Mouse (Mus musculus) adrenal gland, postnatal 14 days (tissue): Measurements from ENCODE around the gene Map2k1. TPM values are rescaled to one million over a fixed set of nuclear protein-coding genes. Genes with fewer than 3 reads are reported as not detected.

Source experiments
- DNase-seq: peaks from one replicate; pipeline ENCODE4 v3.0.0; 2021; ENCODE audit warnings: mixed read lengths
- total RNA-seq: library from RNA; stranded (reverse); gene quantifications from 2 replicates; pipeline ENCODE4 v1.2.3, GENCODE M21; 2021

The Map2k1 gene
- total RNA-seq, 1 experiment from 2014 or later = 55.4 TPM

- DNase-seq = no peak
Measured at GRCm38 (mm10) chr9:64250111-64250730, 3.2 kb downstream of the Map2k1 start.

GRCm38 (mm10) chr9:64249371-64249770 is 4.1 kb downstream of the Map2k1 start:
- DNase-seq = no peak

DNA sequence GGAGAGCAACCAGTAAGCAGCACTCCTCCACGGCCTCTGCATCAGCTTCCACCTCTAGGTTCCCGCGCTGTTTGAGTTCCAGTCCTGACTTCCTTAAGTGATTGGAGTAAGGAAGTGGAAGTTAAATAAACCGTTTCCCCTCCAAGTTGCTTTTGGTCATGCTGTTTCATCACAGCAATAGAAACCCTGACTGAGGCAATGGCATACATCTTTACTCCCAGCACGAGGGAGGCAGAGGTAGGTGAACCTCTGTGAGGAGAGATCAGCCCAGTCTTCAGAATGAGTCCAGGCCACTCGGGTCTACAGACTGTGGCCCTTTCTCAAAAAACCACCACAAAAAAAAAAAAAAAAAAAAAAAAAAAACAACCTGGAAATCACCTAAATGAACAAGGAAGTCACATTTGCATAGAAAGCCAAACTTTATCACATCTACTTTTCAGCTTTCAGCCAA is 11.0 kb downstream of the Map2k1 start:
- no peak for DNase-seq

DNA sequence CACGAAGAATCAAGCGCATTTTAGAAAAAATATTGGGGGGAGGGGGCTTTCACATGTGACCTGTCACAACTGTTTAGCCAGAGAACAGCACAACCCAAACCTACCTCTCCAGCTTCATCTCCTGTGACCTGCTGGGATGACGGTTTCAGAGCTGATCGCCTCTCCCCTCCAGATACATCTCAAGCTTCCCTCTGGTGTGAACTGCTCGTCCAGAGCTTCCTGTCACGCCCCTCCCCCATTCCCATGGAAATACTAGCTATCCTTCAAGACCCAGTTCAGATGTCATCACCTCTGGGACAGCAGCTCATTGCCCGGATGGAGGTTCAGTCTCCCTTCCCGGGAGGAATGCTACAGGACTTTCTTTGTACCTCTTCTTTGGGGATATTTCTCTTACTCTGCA is 12.8 kb downstream of the Map2k1 start:
- DNase-seq = peak; percentile 24

- DNase-seq = no peak
Measured at GRCm38 (mm10) chr9:64240116-64240515, 13.3 kb downstream of the Map2k1 start.

DNA sequence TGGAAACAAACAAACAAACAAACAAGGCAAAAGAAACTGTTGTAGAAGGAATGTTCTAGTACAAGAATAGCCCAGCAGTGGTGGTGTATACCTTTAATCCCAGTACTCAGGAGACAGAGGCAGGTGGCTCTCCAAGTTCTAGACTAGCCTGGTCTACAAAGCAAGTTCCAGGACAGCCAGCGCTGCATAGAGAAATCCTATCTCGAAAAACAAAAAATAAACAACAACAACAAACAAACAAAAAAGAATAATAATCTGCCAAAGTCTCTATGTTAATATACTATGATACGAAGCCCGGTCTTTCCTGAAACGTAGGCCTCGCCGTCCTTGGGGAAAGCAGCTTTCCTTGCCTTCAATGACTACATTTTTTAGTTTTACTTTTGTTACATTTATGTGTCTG is 17.4 kb downstream of the Map2k1 start:
- DNase-seq = no peak

GRCm38 (mm10) chr9:64234768-64235435 is 18.5 kb downstream of the Map2k1 start, which contains the start of gene Uchl4:
Gene Uchl4, plus strand, starts transcription at chr9:64235201.
- DNase-seq = no peak

DNA sequence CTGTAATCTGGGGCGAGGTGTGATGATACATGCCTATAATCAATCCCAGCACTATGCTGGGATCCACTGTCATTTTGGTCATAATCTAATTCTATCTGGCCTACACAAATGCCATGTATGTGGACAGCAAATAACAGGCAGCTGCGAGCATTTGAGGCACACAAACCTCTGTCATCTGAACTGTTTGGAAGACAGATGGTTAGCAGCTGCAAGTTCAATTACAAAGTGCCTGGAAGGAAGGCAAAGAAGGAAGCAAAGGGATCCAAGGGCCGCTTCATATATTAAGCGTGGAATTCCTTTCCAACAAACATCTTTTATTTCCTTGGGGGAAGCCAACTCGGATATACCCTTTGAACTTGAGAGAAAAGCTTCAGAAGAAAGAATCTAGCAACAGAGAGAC is 19.8 kb downstream of the Map2k1 start:
- DNase-seq = no peak

DNA sequence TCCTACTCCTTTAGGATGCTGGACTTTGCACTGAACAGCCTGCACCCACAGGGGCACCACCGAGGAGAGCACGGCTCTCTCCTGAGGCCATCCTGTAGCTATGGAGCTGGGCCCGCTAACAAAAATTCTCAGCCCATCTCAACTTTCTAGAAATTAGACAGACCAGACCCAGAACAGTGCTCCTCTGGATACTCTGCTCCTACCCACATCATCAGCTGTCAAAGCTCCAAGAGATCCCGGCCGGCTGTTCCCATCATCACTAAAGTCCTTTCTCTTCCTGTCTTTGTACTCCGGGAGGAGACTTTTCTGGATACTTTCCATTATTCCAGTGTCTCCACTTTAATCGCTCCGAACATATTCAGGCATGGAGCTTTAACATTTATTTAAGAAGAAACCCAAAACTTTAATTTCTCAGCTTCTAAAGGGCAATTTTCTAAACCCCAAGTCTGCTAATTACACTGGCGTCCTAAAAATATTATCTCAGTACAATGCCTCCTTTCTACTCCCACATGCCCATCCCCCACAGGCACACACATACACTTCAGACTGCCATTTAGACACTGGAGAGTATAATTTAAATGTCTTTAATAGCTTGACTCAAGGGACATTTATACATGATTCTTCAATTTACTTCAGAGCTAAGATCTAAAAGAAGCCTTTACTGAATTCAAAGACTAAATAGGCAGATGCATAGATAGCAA is 21.0 kb downstream of the Map2k1 start:
- no peak for DNase-seq

GRCm38 (mm10) chr9:64231674-64232073 is 21.8 kb downstream of the Map2k1 start:
- DNase-seq = no peak

DNA sequence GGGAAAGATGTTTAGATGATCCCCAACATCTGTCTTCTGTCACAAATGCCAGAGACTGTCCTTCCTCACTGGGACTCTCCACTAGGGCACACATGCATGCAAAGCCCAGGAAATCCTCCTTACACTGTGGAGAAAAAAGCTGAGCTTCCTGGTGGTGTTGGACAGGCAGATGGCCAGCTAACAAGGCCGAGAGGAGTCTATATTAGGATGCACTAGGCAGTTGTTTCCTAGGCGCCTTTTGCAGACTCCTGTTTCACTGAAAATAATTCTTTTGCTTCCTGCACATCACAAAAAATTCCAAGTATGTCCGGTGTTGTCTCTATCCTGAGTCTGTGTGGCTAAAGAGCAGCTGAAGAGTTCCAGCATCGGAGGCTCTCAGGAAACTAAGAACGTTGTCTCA is 22.3 kb downstream of the Map2k1 start:
- peak; percentile 13 for DNase-seq

GRCm38 (mm10) chr9:64228972-64229371 is 24.5 kb downstream of the Map2k1 start:
- no peak for DNase-seq

- DNase-seq = no peak
Measured at GRCm38 (mm10) chr9:64227736-64228135, 25.7 kb downstream of the Map2k1 start.

GRCm38 (mm10) chr9:64225805-64226204 is 27.6 kb downstream of the Map2k1 start:
- no peak for DNase-seq

GRCm38 (mm10) chr9:64222098-64222497 is 31.3 kb downstream of the Map2k1 start:
- no peak for DNase-seq

DNA sequence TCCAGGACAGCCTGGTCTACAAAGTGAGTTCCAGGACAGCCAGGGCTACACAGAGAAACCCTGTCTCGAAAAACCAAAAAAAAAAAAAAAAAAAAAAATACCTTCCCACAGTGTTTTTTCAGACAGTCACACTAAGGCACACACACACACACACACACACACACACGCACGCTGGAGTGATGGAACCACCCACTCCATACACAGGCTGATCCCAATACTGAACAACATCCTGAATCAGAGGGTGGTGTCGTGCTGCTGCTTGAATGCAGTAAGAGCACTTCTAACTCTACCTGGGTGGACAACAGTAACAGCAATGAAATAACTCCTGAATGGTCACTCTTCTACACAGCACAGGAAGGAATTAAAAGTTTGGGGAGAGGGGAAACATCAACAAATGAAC is 32.0 kb downstream of the Map2k1 start:
- DNase-seq = no peak

GRCm38 (mm10) chr9:64220603-64221002 is 32.8 kb downstream of the Map2k1 start:
- no peak for DNase-seq

- no peak for DNase-seq
Measured at GRCm38 (mm10) chr9:64219772-64220420, 33.5 kb downstream of the Map2k1 start.

- no peak for DNase-seq
Measured at GRCm38 (mm10) chr9:64219305-64219704, 34.1 kb downstream of the Map2k1 start.

DNA sequence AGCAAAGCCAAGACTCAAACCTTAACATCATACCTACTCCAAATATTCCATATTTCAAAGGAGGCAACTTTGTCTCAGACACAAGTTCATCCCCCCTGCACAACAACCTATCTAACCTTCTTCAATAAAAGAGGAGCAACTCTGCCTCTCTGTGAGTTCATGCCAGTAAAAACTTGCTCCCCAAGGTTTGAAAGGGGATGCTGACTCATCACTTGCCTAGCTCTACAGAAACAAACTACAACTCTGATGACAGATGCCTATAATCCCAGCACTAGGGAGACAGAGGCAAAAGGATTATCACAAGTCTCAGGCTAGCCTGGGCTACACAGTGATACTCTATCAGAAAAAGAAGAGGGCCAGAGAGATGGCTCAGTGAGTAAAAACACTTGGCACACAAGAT is 35.5 kb downstream of the Map2k1 start:
- no peak for DNase-seq

DNA sequence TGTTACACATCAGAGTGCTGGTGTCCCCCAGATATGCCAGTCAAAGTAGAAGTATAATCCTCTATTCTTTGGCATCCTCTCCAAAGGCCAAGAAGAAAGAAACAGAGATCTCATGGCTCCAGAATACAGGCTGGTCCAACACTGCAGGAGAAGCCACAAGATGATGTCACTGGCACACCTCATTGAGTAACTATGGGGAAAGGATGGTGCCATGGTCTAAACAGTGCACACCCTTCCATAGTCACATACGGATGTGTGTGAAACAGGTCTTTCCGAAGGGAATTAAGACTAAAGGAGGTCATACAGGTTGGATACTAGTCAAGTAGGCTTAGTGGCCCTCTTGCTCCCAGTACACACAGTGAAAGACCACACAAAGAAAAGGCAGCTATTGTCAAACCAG is 36.8 kb downstream of the Map2k1 start:
- no peak for DNase-seq

DNA sequence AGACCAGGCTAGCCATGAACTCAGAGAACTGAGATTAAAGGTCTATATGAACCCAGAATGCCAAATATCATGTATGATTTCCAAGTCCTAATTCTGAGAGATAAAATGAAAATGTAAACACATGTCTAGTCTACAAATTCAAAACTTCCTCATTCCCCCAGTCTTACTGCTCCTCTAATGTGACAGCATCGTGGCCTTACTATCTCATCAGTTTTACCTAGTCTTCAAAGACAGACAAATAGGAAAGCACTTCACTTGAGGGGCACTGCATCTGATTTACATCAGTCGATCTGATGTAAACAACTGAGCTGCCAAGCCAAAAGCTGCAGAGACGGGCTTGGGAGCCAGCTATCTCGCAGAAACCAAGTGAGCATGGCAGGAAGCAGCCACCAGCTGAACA is 37.3 kb downstream of the Map2k1 start:
- no peak for DNase-seq

GRCm38 (mm10) chr9:64214452-64214851 is 39.0 kb downstream of the Map2k1 start:
- no peak for DNase-seq
